Mouse (Mus musculus): ENCODE results near the gene Poll. TPM values are rescaled to one million over a fixed set of nuclear protein-coding genes. Genes with fewer than 3 reads are reported as not detected.
A peak's percentile ranks its signal among the peaks of the same experiment; 100 is the strongest.

Gene Poll
- polyA plus RNA-seq, 1 experiment from 2014 or later, result 13.4 TPM

DNA sequence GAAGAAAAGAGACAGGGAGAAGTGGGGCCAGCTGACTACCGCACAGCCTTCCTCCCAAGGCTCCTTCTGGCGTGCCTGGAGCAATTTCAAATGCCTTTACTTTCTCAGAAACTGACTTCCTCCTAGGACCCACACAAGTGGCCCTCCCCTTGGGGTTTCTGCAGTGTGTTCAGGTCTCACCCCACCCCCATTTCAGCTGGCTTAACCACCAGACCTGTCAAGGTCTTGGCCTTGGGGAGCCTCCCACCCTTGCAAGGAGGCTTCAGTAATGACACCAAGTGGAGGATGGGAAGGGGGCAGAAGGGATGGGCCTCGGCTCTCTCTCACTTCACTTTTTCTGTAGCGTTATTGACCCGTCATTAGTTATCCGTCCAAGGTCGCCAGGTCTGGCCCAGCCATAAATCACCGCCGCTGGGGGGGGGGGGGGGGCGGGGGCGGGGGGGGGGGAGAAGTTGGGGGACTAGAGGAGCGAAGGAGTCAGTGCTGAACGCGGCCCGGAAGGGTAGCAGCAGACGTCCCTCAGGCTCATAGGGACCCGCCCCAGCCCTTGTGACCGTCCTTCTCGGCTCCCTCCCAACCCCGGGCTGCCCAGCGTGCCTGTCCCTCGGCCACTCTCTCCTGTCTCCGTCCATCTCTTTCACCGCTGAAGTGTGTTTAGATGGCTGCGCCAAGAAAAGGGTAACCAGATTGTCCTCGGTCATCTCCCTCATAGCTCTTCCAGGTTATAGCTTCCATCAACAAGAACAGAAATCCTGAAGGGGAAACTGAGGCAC, 16.0 kb downstream of the Poll start:
- H3K27ac ChIP-seq (ENCODE audit: low read length), result no peak overlapping the region
- WGBS, result 4% methylated on average over 20 of the region's 26 CpGs
- peak overlapping the region; percentile 55 for H3K4me3 ChIP-seq (ENCODE audit: low read length)
- no peaks in the 10 kb centered on the region for H3K36me3 ChIP-seq (ENCODE audit: control insufficient read depth, insufficient read depth)
- no peaks in the 10 kb centered on the region for H3K9me3 ChIP-seq (replicated peaks; ENCODE audit: control insufficient read depth, low read length)
- H3K4me1 ChIP-seq (ENCODE audit: control insufficient read depth, insufficient read depth, low read length), result peaks cover 13% of the 10 kb centered on the region
- ATAC-seq (replicated peaks; ENCODE audit: extremely low read depth, insufficient read depth, low FRiP score), result 0 out of 2 replicates have a peak, but pooled peaks have one; percentile 21
- H3K4me2 ChIP-seq (ENCODE audit: low read depth, low read length), result peak overlapping the region; percentile 92
- peak overlapping the region; percentile 60 for H3K9ac ChIP-seq (ENCODE audit: low read length)
- peaks cover 41% of the 10 kb centered on the region for H3K27me3 ChIP-seq (ENCODE audit: control insufficient read depth, insufficient read depth, low read length)

- no peaks in the 10 kb centered on the region for H3K9me3 ChIP-seq (replicated peaks; ENCODE audit: control insufficient read depth, low read length)
- no peak overlapping the region for H3K27ac ChIP-seq (ENCODE audit: low read length)
- H3K36me3 ChIP-seq (ENCODE audit: control insufficient read depth, insufficient read depth), result no peaks in the 10 kb centered on the region
- H3K4me1 ChIP-seq (ENCODE audit: control insufficient read depth, insufficient read depth, low read length), result peaks cover 13% of the 10 kb centered on the region
- H3K4me3 ChIP-seq (ENCODE audit: low read length), result peak overlapping the region; percentile 54
- 20% methylated on average over 3 of the region's 3 CpGs for WGBS
- no peak for ATAC-seq (replicated peaks; ENCODE audit: extremely low read depth, insufficient read depth, low FRiP score)
- H3K9ac ChIP-seq (ENCODE audit: low read length), result peak overlapping the region; percentile 71
- peaks cover 41% of the 10 kb centered on the region for H3K27me3 ChIP-seq (ENCODE audit: control insufficient read depth, insufficient read depth, low read length)
- peak overlapping the region; percentile 81 for H3K4me2 ChIP-seq (ENCODE audit: low read depth, low read length)
Observed at GRCm38 (mm10) chr19:45542061-45542460, 18.3 kb downstream of the Poll start.

DNA sequence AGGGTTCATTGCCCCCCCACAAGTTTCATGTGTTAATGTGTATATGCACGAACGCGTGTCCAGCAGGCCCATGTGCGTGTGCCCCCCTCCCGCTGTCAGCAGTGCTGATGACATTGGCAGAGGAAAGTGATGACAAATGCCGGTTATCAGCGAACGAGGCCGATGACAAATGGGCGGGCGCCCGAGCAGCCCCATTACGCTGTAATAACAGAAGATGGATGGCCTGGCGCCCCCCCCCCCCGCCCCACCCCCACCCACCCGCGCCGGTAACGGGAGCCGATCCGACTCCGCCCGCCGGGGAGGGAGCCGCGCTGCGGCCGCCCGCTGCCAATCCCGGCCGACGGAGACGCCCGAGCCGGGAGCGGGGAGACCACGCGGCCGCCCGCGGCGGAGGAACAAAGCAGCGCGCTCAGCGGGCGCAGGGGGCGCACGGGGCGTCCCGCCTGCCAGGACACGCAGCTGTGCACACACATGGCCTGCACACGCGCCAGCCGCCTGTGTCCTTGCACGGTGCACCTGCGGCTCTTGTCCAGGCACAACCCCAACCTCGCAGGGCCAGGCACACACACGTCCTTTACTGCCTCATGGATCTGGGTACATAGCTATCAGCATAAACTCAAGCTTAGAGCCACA, 18.8 kb downstream of the Poll start:
- Histone ChIP-seq H3K36me3 (ENCODE audit: control insufficient read depth, insufficient read depth) (no peaks in the 10 kb centered on the region), H3K9me3 (replicated peaks; ENCODE audit: control insufficient read depth, low read length) (no peaks in the 10 kb centered on the region), H3K4me1 (ENCODE audit: control insufficient read depth, insufficient read depth, low read length) (peaks cover 13% of the 10 kb centered on the region), H3K27me3 (ENCODE audit: control insufficient read depth, insufficient read depth, low read length) (peaks cover 41% of the 10 kb centered on the region), H3K4me2 (ENCODE audit: low read depth, low read length) (peak overlapping the region; percentile 81), H3K9ac (ENCODE audit: low read length) (peak overlapping the region; percentile 71), H3K27ac (ENCODE audit: low read length) (no peak overlapping the region), H3K4me3 (ENCODE audit: low read length) (peak overlapping the region; percentile 54)
- ATAC-seq (replicated peaks; ENCODE audit: extremely low read depth, insufficient read depth, low FRiP score), result peak; percentile 44
- under 1% methylated on average over 55 of the region's 58 CpGs for WGBS

DNA sequence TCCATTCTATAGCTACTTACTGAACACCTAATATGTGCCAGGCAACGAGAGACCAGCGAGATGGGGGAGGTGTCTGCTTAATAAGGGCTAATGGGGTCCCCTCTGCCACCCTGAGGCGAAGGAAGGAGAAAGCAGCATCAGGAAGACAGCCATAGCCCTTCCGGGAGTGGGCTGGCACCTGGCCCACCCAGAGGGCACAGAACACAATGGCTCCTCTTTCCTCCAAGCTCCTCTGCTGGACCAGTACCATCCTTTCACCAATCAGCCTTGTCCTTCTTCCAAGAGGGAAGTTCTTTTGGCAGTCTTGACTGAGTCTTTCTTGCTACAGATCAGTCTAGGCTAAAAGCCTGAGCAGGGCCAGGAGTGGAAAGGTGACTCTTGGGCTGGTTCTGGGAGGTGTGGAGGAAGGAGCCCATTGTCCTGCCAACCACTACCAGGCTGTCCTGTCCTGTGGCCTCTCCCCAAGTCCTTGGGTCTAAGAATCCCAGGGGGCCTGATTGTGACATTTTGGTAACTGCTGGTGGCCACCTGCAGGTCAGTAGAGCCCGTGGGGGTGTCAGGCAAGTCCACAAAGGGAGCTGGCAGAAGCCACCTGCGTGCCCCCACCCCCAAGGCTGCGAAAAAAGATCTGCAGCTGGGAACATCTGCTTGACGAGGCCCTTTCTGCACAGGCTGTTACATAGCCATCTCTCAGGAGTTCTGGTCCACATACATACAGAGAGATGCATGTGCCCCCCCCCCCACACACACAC, 19.5 kb downstream of the Poll start:
- ATAC-seq (replicated peaks; ENCODE audit: extremely low read depth, insufficient read depth, low FRiP score), result 0 out of 2 replicates have a peak, but pooled peaks have one; percentile 3
- no peaks in the 10 kb centered on the region for H3K36me3 ChIP-seq (ENCODE audit: control insufficient read depth, insufficient read depth)
- no peaks in the 10 kb centered on the region for H3K9me3 ChIP-seq (replicated peaks; ENCODE audit: control insufficient read depth, low read length)
- no peak overlapping the region for H3K27ac ChIP-seq (ENCODE audit: low read length)
- H3K4me2 ChIP-seq (ENCODE audit: low read depth, low read length), result peak overlapping the region; percentile 81
- H3K4me1 ChIP-seq (ENCODE audit: control insufficient read depth, insufficient read depth, low read length), result peaks cover 13% of the 10 kb centered on the region
- 40% methylated on average over 8 of the region's 8 CpGs for WGBS
- peak overlapping the region; percentile 54 for H3K4me3 ChIP-seq (ENCODE audit: low read length)
- no peak overlapping the region for H3K9ac ChIP-seq (ENCODE audit: low read length)
- H3K27me3 ChIP-seq (ENCODE audit: control insufficient read depth, insufficient read depth, low read length), result peaks cover 36% of the 10 kb centered on the region

- no peak overlapping the region for H3K9ac ChIP-seq (ENCODE audit: low read length)
- no peak for ATAC-seq (replicated peaks; ENCODE audit: extremely low read depth, insufficient read depth, low FRiP score)
- H3K27ac ChIP-seq (ENCODE audit: low read length), result no peak overlapping the region
- 57% methylated on average over 1 of the region's 1 CpGs for WGBS
- no peak overlapping the region for H3K4me3 ChIP-seq (ENCODE audit: low read length)
- peaks cover 12% of the 10 kb centered on the region for H3K4me1 ChIP-seq (ENCODE audit: control insufficient read depth, insufficient read depth, low read length)
- no peak overlapping the region for H3K4me2 ChIP-seq (ENCODE audit: low read depth, low read length)
- H3K36me3 ChIP-seq (ENCODE audit: control insufficient read depth, insufficient read depth), result no peaks in the 10 kb centered on the region
- no peaks in the 10 kb centered on the region for H3K9me3 ChIP-seq (replicated peaks; ENCODE audit: control insufficient read depth, low read length)
- H3K27me3 ChIP-seq (ENCODE audit: control insufficient read depth, insufficient read depth, low read length), result peaks cover 18% of the 10 kb centered on the region
Observed at GRCm38 (mm10) chr19:45537505-45537904, 22.8 kb downstream of the Poll start.

- H3K9ac ChIP-seq (ENCODE audit: low read length), result no peak overlapping the region
- no peaks in the 10 kb centered on the region for H3K9me3 ChIP-seq (replicated peaks; ENCODE audit: control insufficient read depth, low read length)
- no peak for ATAC-seq (replicated peaks; ENCODE audit: extremely low read depth, insufficient read depth, low FRiP score)
- H3K4me2 ChIP-seq (ENCODE audit: low read depth, low read length), result no peak overlapping the region
- WGBS, result 40% methylated on average over 6 of the region's 6 CpGs
- no peak overlapping the region for H3K4me3 ChIP-seq (ENCODE audit: low read length)
- H3K4me1 ChIP-seq (ENCODE audit: control insufficient read depth, insufficient read depth, low read length), result peaks cover 8% of the 10 kb centered on the region
- H3K36me3 ChIP-seq (ENCODE audit: control insufficient read depth, insufficient read depth), result no peaks in the 10 kb centered on the region
- H3K27ac ChIP-seq (ENCODE audit: low read length), result no peak overlapping the region
- peaks cover 8% of the 10 kb centered on the region for H3K27me3 ChIP-seq (ENCODE audit: control insufficient read depth, insufficient read depth, low read length)
Observed at GRCm38 (mm10) chr19:45535929-45536328, 24.4 kb downstream of the Poll start.

DNA sequence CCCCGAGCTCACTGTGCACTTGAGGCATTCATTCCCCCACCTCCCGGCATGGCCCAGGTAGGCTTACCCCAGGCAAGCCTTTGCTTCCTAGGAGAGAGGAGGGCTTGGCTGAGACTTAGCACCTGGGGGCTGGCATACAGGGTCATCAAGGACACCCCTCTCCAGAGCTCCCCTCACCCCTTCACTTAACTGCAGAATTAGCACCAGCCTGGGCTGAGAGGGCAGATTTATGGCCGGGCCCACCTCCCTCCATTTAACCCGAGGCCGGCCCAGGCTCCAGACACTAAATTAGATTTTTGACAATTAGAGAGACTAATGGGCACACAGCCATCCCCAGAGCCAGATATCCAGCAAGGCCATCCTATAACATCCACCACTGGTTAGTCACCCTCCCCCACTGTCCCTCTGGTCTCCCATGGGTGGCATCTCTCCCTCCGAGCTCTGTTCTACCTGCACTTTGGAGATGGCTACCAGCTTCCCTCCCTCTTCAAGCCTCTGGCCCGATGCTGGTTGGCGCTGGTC, 25.1 kb downstream of the Poll start:
- Histone ChIP-seq H3K4me2 (ENCODE audit: low read depth, low read length) (no peak overlapping the region), H3K27ac (ENCODE audit: low read length) (no peak overlapping the region), H3K36me3 (ENCODE audit: control insufficient read depth, insufficient read depth) (no peaks in the 10 kb centered on the region), H3K27me3 (ENCODE audit: control insufficient read depth, insufficient read depth, low read length) (peaks cover 2% of the 10 kb centered on the region), H3K4me3 (ENCODE audit: low read length) (no peak overlapping the region), H3K9me3 (replicated peaks; ENCODE audit: control insufficient read depth, low read length) (no peaks in the 10 kb centered on the region), H3K4me1 (ENCODE audit: control insufficient read depth, insufficient read depth, low read length) (peaks cover 15% of the 10 kb centered on the region), H3K9ac (ENCODE audit: low read length) (no peak overlapping the region)
- 66% methylated on average over 8 of the region's 8 CpGs for WGBS
- ATAC-seq (replicated peaks; ENCODE audit: extremely low read depth, insufficient read depth, low FRiP score), result no peak

DNA sequence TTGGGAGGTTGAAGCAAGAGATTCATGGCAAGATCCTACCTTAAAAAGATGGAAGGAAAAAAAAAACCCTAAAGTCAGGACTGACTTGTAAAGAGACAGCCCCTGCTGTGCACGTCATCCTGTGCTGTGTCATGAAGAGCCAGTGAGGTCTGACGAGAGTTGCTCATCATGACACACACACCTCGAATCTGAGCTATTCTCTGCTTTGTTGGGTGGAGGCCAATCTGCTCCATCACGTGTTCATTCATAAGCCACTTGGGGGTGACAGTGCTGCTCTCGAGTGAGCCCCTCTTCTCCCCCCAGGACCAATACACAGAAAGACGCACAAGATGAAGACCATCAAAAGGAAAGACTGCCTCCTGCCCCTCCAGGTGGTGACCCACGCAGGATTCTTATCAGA, 26.7 kb downstream of the Poll start:
- 0 out of 2 replicates have a peak, but pooled peaks cover 4% of the 10 kb centered on the region for H3K36me3 ChIP-seq (ENCODE audit: control insufficient read depth, insufficient read depth)
- WGBS, result 48% methylated on average over 7 of the region's 7 CpGs
- H3K9me3 ChIP-seq (replicated peaks; ENCODE audit: control insufficient read depth, low read length), result no peaks in the 10 kb centered on the region
- no peak overlapping the region for H3K9ac ChIP-seq (ENCODE audit: low read length)
- no peak for ATAC-seq (replicated peaks; ENCODE audit: extremely low read depth, insufficient read depth, low FRiP score)
- H3K4me1 ChIP-seq (ENCODE audit: control insufficient read depth, insufficient read depth, low read length), result peaks cover 30% of the 10 kb centered on the region
- H3K27me3 ChIP-seq (ENCODE audit: control insufficient read depth, insufficient read depth, low read length), result no peaks in the 10 kb centered on the region
- H3K4me2 ChIP-seq (ENCODE audit: low read depth, low read length), result no peak overlapping the region
- H3K4me3 ChIP-seq (ENCODE audit: low read length), result no peak overlapping the region
- H3K27ac ChIP-seq (ENCODE audit: low read length), result no peak overlapping the region

Data from heart, embryonic 16.5 days (tissue).